Mouse (Mus musculus) E14TG2a.4 (cell line): Measurements from ENCODE around the gene Farp1.

Experiments
- CTCF ChIP-seq: conservative IDR thresholded peaks from 2 replicates; pipeline ENCODE4 v1.5.1; 2014; ENCODE audit warnings: low read length
- NANOG ChIP-seq: IDR thresholded peaks from 2 replicates; pipeline ENCODE4 v1.6.1; 2014; ENCODE audit warnings: borderline replicate concordance, low read length, mixed read lengths

GRCm38 (mm10) chr14:121304523-121304922 is 269.5 kb downstream of the Farp1 start:
- TF ChIP-seq CTCF: no peak
- TF ChIP-seq NANOG: no peak
